Mouse (Mus musculus) lung, postnatal 0 days (tissue): ENCODE results near the gene Zan.

Source experiments
- CTCF ChIP-seq: IDR thresholded peaks from 2 replicates; pipeline ENCODE4 v1.5.1; 2016; ENCODE audit warnings: antibody characterized with exemption, mild to moderate bottlenecking
- EP300 ChIP-seq: IDR thresholded peaks from 2 replicates; pipeline ENCODE4 v1.6.1; 2016; ENCODE audit warnings: antibody characterized with exemption, mild to moderate bottlenecking, control low read depth

- TF ChIP-seq CTCF, result no peak
- TF ChIP-seq EP300, result no peak
These were observed 4.5 kb downstream of the Zan start for GRCm38 (mm10) chr5:137472252-137472904.
